Mouse (Mus musculus): ENCODE results near the gene Gm42791.

DNA sequence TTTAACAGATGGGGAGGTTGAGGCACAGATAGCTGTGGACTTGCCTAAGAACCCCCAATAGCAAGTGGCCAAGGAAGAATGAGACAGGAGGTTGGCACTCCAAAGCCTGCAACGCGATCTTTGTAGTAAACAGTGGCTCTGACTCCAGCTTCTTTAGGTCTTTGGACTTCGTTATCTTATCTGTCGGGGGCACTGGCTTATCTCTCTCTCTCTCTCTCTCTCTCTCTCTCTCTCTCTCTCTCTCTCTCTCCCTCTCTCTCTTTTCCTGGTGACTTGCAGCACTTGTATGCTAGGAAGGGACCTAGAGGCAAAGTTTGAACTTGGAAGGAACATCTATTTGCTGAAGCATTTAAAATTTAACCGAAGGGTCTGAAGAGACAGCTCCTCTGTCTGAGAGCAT lies 33.4 kb upstream of the Gm42791 start:
- TF ChIP-seq POLR2A (IDR thresholded peaks at IDR 0.05; ENCODE audit: borderline replicate concordance, low read depth, low read length) (no peak), CTCF (IDR thresholded peaks at IDR 0.05; ENCODE audit: low read depth, low read length) (no peak)
